Mouse (Mus musculus) ovary, adult 18-20 months (tissue): ENCODE data around the gene Mgat3.

Experiments
- DNase-seq: peaks from one replicate; pipeline ENCODE4 v3.0.0; 2022; ENCODE audit warnings: low spot score, mixed read lengths

Gene Mgat3

GRCm38 (mm10) chr15:80261100-80261499, 87.6 kb downstream of the Mgat3 start:
- no peak for DNase-seq

- peak; percentile 80 for DNase-seq
Observed at GRCm38 (mm10) chr15:80263610-80264575, 90.4 kb downstream of the Mgat3 start, which contains the start of gene Rps19bp1. Rps19bp1 (minus strand) TSS chr15:80264315.
